Mouse (Mus musculus) limb, embryonic 11.5 days (tissue): ENCODE measurements at regions not wholly inside any gene's neighbourhood (a gene's known extent, or its start where the extent isn't known, plus 50 kb on each side); places are given as distances from the start of the nearest gene placed in this dataset.

ENCODE experiments used
- ATAC-seq: fragments of 200-750 bp; cut with Nextera tagmentation; 2 replicates; pipeline ENCODE4 v1.8.0; 2017; ENCODE audit warnings: low read depth; ENCODE audit not compliant: insufficient number of reproducible peaks, low FRiP score, low TSS enrichment
- DNase-seq: peaks from one replicate; pipeline ENCODE4 v3.0.0-alpha.2; 2015; ENCODE audit warnings: low spot score
- H3K27ac ChIP-seq: fragments of 300-500 bp; sonication (generic); replicated peaks from 2 replicates; pipeline ENCODE4 v1.5.1; 2014; ENCODE audit warnings: low read depth, mild to moderate bottlenecking, low read length
- H3K27me3 ChIP-seq: fragments of 300-500 bp; sonication (generic); 2 replicates; pipeline ENCODE4 v1.6.1; 2014; ENCODE audit warnings: mild to moderate bottlenecking, low read length, mixed read lengths; ENCODE audit not compliant: control insufficient read depth, insufficient read depth
- H3K36me3 ChIP-seq: fragments of 300-500 bp; sonication (generic); 2 replicates; pipeline ENCODE4 v1.6.1; 2014; ENCODE audit warnings: mild to moderate bottlenecking, low read length, moderate library complexity, mixed read lengths; ENCODE audit not compliant: control insufficient read depth, insufficient read depth
- H3K4me1 ChIP-seq: fragments of 300-500 bp; sonication (generic); 2 replicates; pipeline ENCODE4 v1.6.1; 2014; ENCODE audit warnings: low read length, mixed read lengths; ENCODE audit not compliant: control insufficient read depth, insufficient read depth
- H3K4me2 ChIP-seq: fragments of 300-500 bp; sonication (generic); 2 replicates; pipeline ENCODE4 v1.6.1; 2014; ENCODE audit warnings: low read depth, mild to moderate bottlenecking, moderate library complexity; ENCODE audit not compliant: severe bottlenecking
- H3K4me3 ChIP-seq: fragments of 300-500 bp; sonication (generic); 2 replicates; pipeline ENCODE4 v1.5.1; 2014; ENCODE audit warnings: low read depth, low read length
- H3K9ac ChIP-seq: fragments of 300-500 bp; sonication (generic); 2 replicates; pipeline ENCODE4 v1.6.1; 2014; ENCODE audit warnings: mild to moderate bottlenecking, low read length
- H3K9me3 ChIP-seq: fragments of 300-500 bp; sonication (generic); 2 replicates; pipeline ENCODE4 v1.6.1; 2016; ENCODE audit warnings: low read length; ENCODE audit not compliant: control insufficient read depth
- WGBS: fragments of 180-500 bp; shearing (Covaris S2); extraction: QIAGEN DNeasy Blood & Tissue Kit; methylation state at CpG from one replicate; pipeline ENCODE4 v1.1.7; 2014; 5-methylcytosine and 5-hydroxymethylcytosine counted together

DNA sequence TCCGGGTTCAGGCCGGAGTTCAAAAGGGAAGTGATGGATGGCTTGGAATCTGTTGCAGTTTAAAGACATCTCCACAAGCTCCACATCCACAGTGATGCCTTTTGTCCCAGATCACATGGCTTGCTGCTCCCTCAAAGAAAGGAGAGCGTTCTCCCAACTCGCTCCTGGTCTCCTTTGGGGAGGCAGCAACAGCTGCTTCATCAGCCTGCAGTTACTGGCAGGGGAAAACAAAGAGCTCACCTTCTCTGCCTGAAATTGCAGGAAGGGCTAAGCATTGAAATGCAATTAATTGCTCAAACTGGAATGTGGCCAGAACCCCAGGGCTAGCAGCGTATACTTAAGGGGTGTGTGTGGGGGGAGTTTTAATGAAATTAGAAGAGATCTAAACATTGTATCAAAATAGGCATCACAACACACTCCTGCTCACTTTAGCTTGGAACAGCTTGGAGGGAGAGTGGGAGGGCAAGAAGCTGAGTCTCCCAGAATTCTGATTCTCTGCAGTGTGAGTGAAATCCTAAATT is 126.3 kb upstream of the Lrig3 start:
- DNase-seq (peak; percentile 45), ATAC-seq (no peak)
- no peaks in the 10 kb centered on the region for H3K9me3 ChIP-seq
- H3K27ac ChIP-seq = peak overlapping the region; percentile 65; the same call in 1 of the 2 replicates
- no peak overlapping the region for H3K4me3 ChIP-seq
- peak overlapping the region; percentile 20; the same call in 1 of the 2 replicates for H3K4me2 ChIP-seq
- peaks cover 8% of the 10 kb centered on the region; the same call in 1 of the 2 replicates for H3K4me1 ChIP-seq
- H3K27me3 ChIP-seq = no peaks in the 10 kb centered on the region
- no peaks in the 10 kb centered on the region for H3K36me3 ChIP-seq
- peak overlapping the region; percentile 53 for H3K9ac ChIP-seq
- 10% methylated on average over 5 of the region's 5 CpGs for WGBS

DNA sequence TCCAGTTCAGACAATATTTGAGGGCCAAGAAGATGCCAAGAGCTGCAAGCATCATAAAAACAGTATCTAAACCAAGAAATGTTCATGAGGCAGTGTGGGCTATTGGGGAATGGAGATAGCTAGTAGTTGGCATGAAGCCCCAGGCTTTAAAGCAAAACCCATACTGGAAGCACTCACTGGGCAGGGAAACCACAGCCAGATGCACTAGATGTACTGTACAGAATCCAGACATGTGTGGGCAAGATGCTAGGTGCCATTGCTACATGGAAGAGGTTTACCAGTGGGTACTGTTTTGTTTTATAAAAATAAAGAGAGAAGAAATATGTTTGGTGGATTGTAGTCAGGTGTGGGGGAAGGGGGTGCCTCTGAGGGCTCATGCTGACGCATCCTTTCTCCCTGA is 125.6 kb upstream of the Lrig3 start:
- no peak for DNase-seq
- peaks cover 11% of the 10 kb centered on the region for H3K4me1 ChIP-seq
- no peak for ATAC-seq
- H3K4me2 ChIP-seq = no peak overlapping the region
- no peak overlapping the region for H3K27ac ChIP-seq
- no peaks in the 10 kb centered on the region for H3K27me3 ChIP-seq
- no peaks in the 10 kb centered on the region for H3K9me3 ChIP-seq
- H3K9ac ChIP-seq = no peak overlapping the region
- WGBS = 92% methylated on average over 1 of the region's 1 CpGs
- H3K4me3 ChIP-seq = no peak overlapping the region
- no peaks in the 10 kb centered on the region for H3K36me3 ChIP-seq

DNA sequence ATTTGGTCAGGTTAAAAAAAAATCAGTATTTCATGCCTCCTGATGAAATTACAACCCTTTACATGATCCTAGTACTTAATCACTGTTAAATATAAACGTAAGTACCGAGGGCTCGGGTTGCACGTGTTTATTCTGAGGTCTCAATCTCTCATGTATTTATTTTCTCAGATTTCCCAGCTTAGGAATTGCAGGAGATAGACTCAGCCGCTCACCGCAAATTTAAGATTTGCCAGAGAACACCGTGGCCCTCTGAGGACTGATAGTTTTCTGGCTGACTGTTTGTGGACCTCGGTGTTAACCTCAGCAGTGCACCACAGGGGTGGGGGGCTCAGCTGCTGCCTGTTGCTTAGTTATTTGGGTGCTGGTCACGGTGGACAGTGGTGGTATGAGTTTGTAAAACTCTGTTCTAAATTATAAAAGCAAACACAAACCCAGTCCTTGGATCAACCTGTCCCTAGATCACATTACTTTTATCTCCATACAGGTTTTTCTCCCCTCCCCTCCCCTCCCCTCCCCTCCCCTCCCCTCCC is 121.6 kb upstream of the Lrig3 start:
- Histone ChIP-seq H3K9me3 (no peaks in the 10 kb centered on the region), H3K4me3 (no peak overlapping the region), H3K36me3 (no peaks in the 10 kb centered on the region), H3K27ac (no peak overlapping the region), H3K27me3 (no peaks in the 10 kb centered on the region), H3K9ac (no peak overlapping the region), H3K4me1 (peaks cover 9% of the 10 kb centered on the region), H3K4me2 (no peak overlapping the region)
- DNase-seq = no peak
- no peak for ATAC-seq
- WGBS = 59% methylated on average over 9 of the region's 9 CpGs

DNA sequence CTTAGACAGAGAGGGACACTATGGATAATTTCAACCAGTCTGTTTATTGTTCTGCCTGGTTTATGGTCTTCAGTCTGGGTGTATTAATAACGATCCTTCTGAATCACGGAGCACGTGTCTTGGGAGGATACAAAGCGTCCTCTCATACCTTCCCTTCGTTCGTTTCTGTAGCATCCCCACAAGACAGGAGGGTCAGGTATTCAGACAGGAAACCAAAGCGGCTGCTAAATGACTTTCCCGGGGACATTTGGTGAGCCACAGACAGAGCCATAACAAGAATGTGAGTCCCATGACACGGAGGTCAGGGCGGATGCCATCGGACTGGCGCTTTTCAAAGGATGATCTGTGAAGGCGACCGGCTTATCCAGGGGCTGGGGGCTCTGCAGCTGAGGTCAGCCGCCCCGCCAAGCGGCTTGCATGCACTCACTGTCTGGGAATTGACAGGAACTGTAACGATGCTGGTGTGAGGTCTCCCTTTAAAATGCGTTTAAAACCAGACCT is 120.9 kb upstream of the Lrig3 start:
- no peak overlapping the region for H3K4me3 ChIP-seq

DNA sequence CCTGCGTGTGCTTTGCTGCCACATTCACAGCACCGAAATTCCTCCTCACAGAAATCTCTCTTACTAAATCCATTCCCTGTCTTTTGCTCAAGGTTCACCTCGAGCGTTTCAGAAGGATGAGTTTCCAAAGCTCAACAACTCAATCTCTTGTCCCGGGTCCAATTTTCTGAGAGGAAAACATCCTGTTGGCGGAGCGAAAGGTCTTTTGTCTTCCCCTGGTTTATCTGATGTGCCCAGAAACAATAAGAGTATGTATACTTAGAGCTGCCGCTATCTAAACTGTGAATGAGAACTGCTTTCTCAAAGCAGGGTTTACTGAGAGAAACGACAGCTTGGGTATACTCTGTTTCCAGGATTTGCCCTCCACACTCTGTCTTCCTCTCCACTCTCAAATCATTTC is 115.6 kb upstream of the Lrig3 start:
- H3K4me1 ChIP-seq = 0 out of 2 replicates have a peak, but pooled peaks cover 2% of the 10 kb centered on the region
- no peak overlapping the region for H3K4me3 ChIP-seq
- no peaks in the 10 kb centered on the region for H3K9me3 ChIP-seq
- DNase-seq (no peak), ATAC-seq (no peak)
- H3K27me3 ChIP-seq = no peaks in the 10 kb centered on the region
- no peak overlapping the region for H3K4me2 ChIP-seq
- H3K9ac ChIP-seq = no peak overlapping the region
- H3K27ac ChIP-seq = no peak overlapping the region
- no peaks in the 10 kb centered on the region for H3K36me3 ChIP-seq
- WGBS = 78% methylated on average over 9 of the region's 9 CpGs

More for the DNA sequence above, 120.9 kb upstream of the Lrig3 start:
- peak; percentile 67; the same call in 1 of the 2 replicates for ATAC-seq
- Histone ChIP-seq H3K36me3 (no peaks in the 10 kb centered on the region), H3K27ac (0 out of 2 replicates have a peak overlapping the region, but pooled peaks have one; percentile 21), H3K9ac (peak overlapping the region; percentile 30; the same call in 1 of the 2 replicates), H3K9me3 (no peaks in the 10 kb centered on the region), H3K4me2 (peak overlapping the region; percentile 42; the same call in 1 of the 2 replicates), H3K27me3 (no peaks in the 10 kb centered on the region), H3K4me1 (peaks cover 5% of the 10 kb centered on the region; the same call in 1 of the 2 replicates)
- DNase-seq = peak; percentile 57
- WGBS = 6% methylated on average over 19 of the region's 19 CpGs

DNA sequence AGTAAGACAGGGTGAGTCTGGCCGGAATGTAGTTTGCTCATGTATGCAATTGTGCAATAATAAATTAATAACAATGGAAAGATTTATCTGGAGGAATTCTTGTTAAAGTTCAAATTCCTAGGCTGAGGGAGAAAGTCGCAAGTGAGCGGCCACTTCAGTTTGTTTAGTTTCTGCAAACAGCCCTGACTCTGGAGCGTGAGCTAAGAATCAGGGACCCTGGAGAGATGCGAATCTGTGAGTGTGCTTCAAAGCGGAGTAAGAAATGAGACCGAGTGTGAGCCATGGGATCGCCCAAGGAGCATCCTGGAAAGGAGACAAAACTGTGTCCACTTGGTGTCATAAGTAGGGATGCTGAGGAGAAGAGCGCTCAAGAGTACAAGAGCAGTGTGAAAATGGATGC is 104.2 kb upstream of the Lrig3 start:
- no peaks in the 10 kb centered on the region for H3K9me3 ChIP-seq
- no peaks in the 10 kb centered on the region for H3K4me1 ChIP-seq
- no peaks in the 10 kb centered on the region for H3K36me3 ChIP-seq
- no peak overlapping the region for H3K4me3 ChIP-seq
- DNase-seq (no peak), ATAC-seq (no peak)
- no peaks in the 10 kb centered on the region for H3K27me3 ChIP-seq
- H3K9ac ChIP-seq = no peak overlapping the region
- no peak overlapping the region for H3K4me2 ChIP-seq
- H3K27ac ChIP-seq = no peak overlapping the region
- WGBS = 91% methylated on average over 9 of the region's 9 CpGs

DNA sequence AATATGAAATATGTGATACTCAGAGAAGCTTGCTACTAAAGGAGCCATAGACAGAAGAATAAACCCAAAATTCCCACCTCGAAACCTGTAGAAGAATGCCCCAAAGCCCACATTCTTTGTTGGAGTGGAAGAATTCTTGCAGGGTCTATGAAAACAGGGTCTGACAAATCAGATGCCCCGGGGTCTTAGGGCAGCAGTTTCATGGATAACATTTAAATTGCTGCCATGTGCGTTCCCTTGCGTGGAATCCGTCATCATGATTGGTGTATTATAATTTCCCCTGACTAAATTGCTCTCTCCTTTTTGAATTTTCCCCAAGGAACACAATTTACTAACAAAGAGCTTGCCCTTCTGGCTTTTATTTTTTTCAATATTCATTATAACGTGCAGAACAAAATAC is 99.6 kb upstream of the Lrig3 start:
- H3K27ac ChIP-seq = no peak overlapping the region
- ATAC-seq (no peak), DNase-seq (no peak)
- no peak overlapping the region for H3K9ac ChIP-seq
- no peaks in the 10 kb centered on the region for H3K36me3 ChIP-seq
- WGBS = 73% methylated on average over 6 of the region's 6 CpGs
- no peaks in the 10 kb centered on the region for H3K9me3 ChIP-seq
- H3K4me2 ChIP-seq = no peak overlapping the region
- H3K4me1 ChIP-seq = no peaks in the 10 kb centered on the region
- H3K27me3 ChIP-seq = no peaks in the 10 kb centered on the region
- no peak overlapping the region for H3K4me3 ChIP-seq

DNA sequence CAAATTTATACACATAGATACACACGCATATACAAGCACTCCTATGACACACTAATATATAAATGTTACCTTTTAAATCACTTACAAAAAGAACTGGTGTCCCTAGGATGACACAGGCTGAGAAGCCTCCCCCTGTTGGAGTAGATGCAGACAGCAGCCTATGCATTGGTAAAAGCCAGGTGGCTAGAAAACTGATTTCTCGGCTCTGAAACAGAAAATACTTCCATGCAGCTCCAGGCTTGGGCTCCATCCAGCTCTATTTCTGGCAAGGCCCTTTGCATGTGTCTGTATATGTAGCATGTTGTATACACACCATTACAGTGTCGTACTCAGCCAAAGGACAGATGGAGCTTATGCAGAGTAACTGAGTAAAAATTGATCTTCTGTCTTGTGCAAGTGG is 81.4 kb upstream of the Lrig3 start:
- Histone ChIP-seq H3K9me3 (no peaks in the 10 kb centered on the region), H3K27me3 (no peaks in the 10 kb centered on the region), H3K4me1 (no peaks in the 10 kb centered on the region), H3K27ac (no peak overlapping the region), H3K4me3 (no peak overlapping the region), H3K36me3 (no peaks in the 10 kb centered on the region), H3K4me2 (no peak overlapping the region), H3K9ac (no peak overlapping the region)
- no peak for ATAC-seq
- DNase-seq = no peak
- WGBS = 87% methylated on average over 3 of the region's 3 CpGs
